Mouse (Mus musculus) brain, adult 2 months (tissue): ENCODE results near the gene Men1.

ENCODE experiments used
- DNase-seq: peaks from one replicate; pipeline ENCODE4 v3.0.0; 2011; ENCODE audit warnings: low read depth, low spot score

Gene Men1

GRCm38 (mm10) chr19:6338716-6339115 is 3.9 kb downstream of the Men1 start:
- no peak for DNase-seq

GRCm38 (mm10) chr19:6339191-6339590 is 4.4 kb downstream of the Men1 start:
- DNase-seq, result no peak

- no peak for DNase-seq
Measured at GRCm38 (mm10) chr19:6339890-6340504, 5.2 kb downstream of the Men1 start.

GRCm38 (mm10) chr19:6340524-6341452 is 6.0 kb downstream of the Men1 start, which contains the start of gene Map4k2:
Gene Map4k2 (plus strand): TSS chr19:6341135.
- DNase-seq, result peak; percentile 88

- DNase-seq, result peak; percentile 29
Measured at GRCm38 (mm10) chr19:6341453-6342077, 6.8 kb downstream of the Men1 start.

GRCm38 (mm10) chr19:6342276-6342933 is 7.6 kb downstream of the Men1 start:
- no peak for DNase-seq

GRCm38 (mm10) chr19:6343066-6343925 is 8.5 kb downstream of the Men1 start:
- no peak for DNase-seq

- DNase-seq, result peak; percentile 66
Measured at GRCm38 (mm10) chr19:6343996-6344395, 9.2 kb downstream of the Men1 start.

GRCm38 (mm10) chr19:6346023-6346422 is 11.2 kb downstream of the Men1 start:
- DNase-seq, result no peak

- no peak for DNase-seq
Measured at GRCm38 (mm10) chr19:6346661-6347060, 11.9 kb downstream of the Men1 start.

GRCm38 (mm10) chr19:6347615-6348014 is 12.8 kb downstream of the Men1 start:
- DNase-seq, result no peak

GRCm38 (mm10) chr19:6348717-6349116 is 13.9 kb downstream of the Men1 start:
- no peak for DNase-seq

- DNase-seq, result no peak
Measured at GRCm38 (mm10) chr19:6349215-6349983, 14.6 kb downstream of the Men1 start.

GRCm38 (mm10) chr19:6351431-6352106 is 16.8 kb downstream of the Men1 start:
- DNase-seq, result no peak

GRCm38 (mm10) chr19:6352107-6352505 is 17.3 kb downstream of the Men1 start:
- DNase-seq, result no peak

GRCm38 (mm10) chr19:6354030-6354429 is 19.3 kb downstream of the Men1 start:
- no peak for DNase-seq

- DNase-seq, result no peak
Measured at GRCm38 (mm10) chr19:6361291-6361690, 26.5 kb downstream of the Men1 start.

GRCm38 (mm10) chr19:6363091-6363410 is 28.3 kb downstream of the Men1 start:
- DNase-seq, result no peak

- peak; percentile 100 for DNase-seq
Measured at GRCm38 (mm10) chr19:6363411-6364240, 28.8 kb downstream of the Men1 start, which contains the start of gene Sf1. Gene Sf1 (plus strand): TSS chr19:6363690.
